Mouse (Mus musculus) mesoderm, embryonic 11.5 days (tissue): ENCODE results near the gene Ugt1a10.
"Not testable (repeated sequence)": the region's sequence is repeated elsewhere in the genome, so short reads cannot be mapped to it uniquely, and the experiment has no call there.

Experiments used
- DNase-seq: peaks from one replicate; pipeline ENCODE4 v3.0.0-alpha.2; 2012; ENCODE audit warnings: low read depth, low spot score

The Ugt1a10 gene

GRCm38 (mm10) chr1:88140492-88140891 lies 85.3 kb downstream of the Ugt1a10 start:
- DNase-seq: not testable (repeated sequence)

GRCm38 (mm10) chr1:88143966-88144675 lies 88.9 kb downstream of the Ugt1a10 start:
- DNase-seq: peak; percentile 17

- DNase-seq: peak; percentile 29
These were observed 90.1 kb downstream of the Ugt1a10 start for GRCm38 (mm10) chr1:88145278-88145677.

- not testable (repeated sequence) for DNase-seq
These were observed 94.9 kb downstream of the Ugt1a10 start for GRCm38 (mm10) chr1:88150133-88150532.

- no peak for DNase-seq
These were observed 103.2 kb downstream of the Ugt1a10 start for GRCm38 (mm10) chr1:88158430-88158829.

GRCm38 (mm10) chr1:88165711-88166110 lies 110.5 kb downstream of the Ugt1a10 start, which contains the start of gene Ugt1a5:
Gene Ugt1a5 (plus strand): TSS chr1:88166012.
- DNase-seq: no peak

GRCm38 (mm10) chr1:88172190-88172589 lies 117.0 kb downstream of the Ugt1a10 start:
- DNase-seq: not testable (repeated sequence)

GRCm38 (mm10) chr1:88179657-88180056 lies 124.5 kb downstream of the Ugt1a10 start:
- no peak for DNase-seq

- DNase-seq: no peak
These were observed 131.2 kb downstream of the Ugt1a10 start for GRCm38 (mm10) chr1:88186325-88186935.

- no peak for DNase-seq
These were observed 136.9 kb downstream of the Ugt1a10 start for GRCm38 (mm10) chr1:88192136-88192535.

- DNase-seq: no peak
These were observed 140.5 kb downstream of the Ugt1a10 start for GRCm38 (mm10) chr1:88195687-88196086.

GRCm38 (mm10) chr1:88197443-88197842 lies 142.3 kb downstream of the Ugt1a10 start:
- DNase-seq: no peak

GRCm38 (mm10) chr1:88199996-88200395 lies 144.8 kb downstream of the Ugt1a10 start:
- DNase-seq: no peak

GRCm38 (mm10) chr1:88200456-88200855 lies 145.3 kb downstream of the Ugt1a10 start, which contains the start of gene Ugt1a2:
Gene Ugt1a2 (plus strand): TSS chr1:88200601.
- no peak for DNase-seq

- DNase-seq: peak; percentile 89
These were observed 150.2 kb downstream of the Ugt1a10 start, which contains the start of gene Dnajb3 for GRCm38 (mm10) chr1:88205294-88205922. Gene Dnajb3 (minus strand): TSS chr1:88205782.

GRCm38 (mm10) chr1:88206843-88207479 lies 151.8 kb downstream of the Ugt1a10 start:
- no peak for DNase-seq

- no peak for DNase-seq
These were observed 156.6 kb downstream of the Ugt1a10 start, which contains the start of gene Ugt1a1 for GRCm38 (mm10) chr1:88211812-88212211. Gene Ugt1a1 (plus strand): TSS chr1:88211959.

GRCm38 (mm10) chr1:88212341-88213045 lies 157.3 kb downstream of the Ugt1a10 start:
- no peak for DNase-seq

GRCm38 (mm10) chr1:88213061-88213460 lies 157.9 kb downstream of the Ugt1a10 start:
- DNase-seq: no peak

- DNase-seq: no peak
These were observed 158.7 kb downstream of the Ugt1a10 start for GRCm38 (mm10) chr1:88213766-88214461.
